Mouse (Mus musculus): ENCODE measurements around the gene Kiz. TPM values are rescaled to one million over a fixed set of nuclear protein-coding genes. Genes with fewer than 3 reads are reported as not detected.

Kiz gene
- polyA plus RNA-seq, 1 experiment, result 23.5 TPM

- no peak overlapping the region for H3K27ac ChIP-seq (ENCODE audit: insufficient read depth, low read length)
- TF ChIP-seq CTCF (IDR thresholded peaks at IDR 0.05; ENCODE audit: borderline replicate concordance, insufficient read depth, low read length) (no peak), POLR2A (IDR thresholded peaks at IDR 0.05; ENCODE audit: low read depth, low read length) (no peak)
- no peak overlapping the region for H3K4me3 ChIP-seq (ENCODE audit: insufficient read depth, low read length)
- H3K4me1 ChIP-seq (ENCODE audit: control insufficient read depth, insufficient read depth, low read length), result no peaks in the 10 kb centered on the region
Observed at GRCm38 (mm10) chr2:146856853-146857252, 1.2 kb downstream of the Kiz start.

- no peak overlapping the region for H3K27ac ChIP-seq (ENCODE audit: insufficient read depth, low read length)
- TF ChIP-seq CTCF (IDR thresholded peaks at IDR 0.05; ENCODE audit: borderline replicate concordance, insufficient read depth, low read length), result no peak
- no peak overlapping the region for H3K4me3 ChIP-seq (ENCODE audit: insufficient read depth, low read length)
- no peaks in the 10 kb centered on the region for H3K4me1 ChIP-seq (ENCODE audit: control insufficient read depth, insufficient read depth, low read length)
Observed at GRCm38 (mm10) chr2:146865781-146866180, 10.1 kb downstream of the Kiz start.

- Histone ChIP-seq H3K4me3 (ENCODE audit: insufficient read depth, low read length) (no peak overlapping the region), H3K4me1 (ENCODE audit: control insufficient read depth, insufficient read depth, low read length) (peaks cover 4% of the 10 kb centered on the region; the same call in 1 of the 2 replicates), H3K27ac (ENCODE audit: insufficient read depth, low read length) (no peak overlapping the region)
- TF ChIP-seq CTCF (IDR thresholded peaks at IDR 0.05; ENCODE audit: borderline replicate concordance, insufficient read depth, low read length), result no peak
- TF ChIP-seq POLR2A (IDR thresholded peaks at IDR 0.05; ENCODE audit: low read depth, low read length), result no peak
Observed at GRCm38 (mm10) chr2:146871300-146872269, 15.9 kb downstream of the Kiz start.

GRCm38 (mm10) chr2:146872697-146873096, 17.0 kb downstream of the Kiz start:
- Histone ChIP-seq H3K4me3 (ENCODE audit: insufficient read depth, low read length) (no peak overlapping the region), H3K4me1 (ENCODE audit: control insufficient read depth, insufficient read depth, low read length) (peaks cover 4% of the 10 kb centered on the region; the same call in 1 of the 2 replicates), H3K27ac (ENCODE audit: insufficient read depth, low read length) (no peak overlapping the region)
- no peak for TF ChIP-seq POLR2A (IDR thresholded peaks at IDR 0.05; ENCODE audit: low read depth, low read length)
- no peak for TF ChIP-seq CTCF (IDR thresholded peaks at IDR 0.05; ENCODE audit: borderline replicate concordance, insufficient read depth, low read length)

GRCm38 (mm10) chr2:146873881-146874441, 18.3 kb downstream of the Kiz start:
- Histone ChIP-seq H3K4me1 (ENCODE audit: control insufficient read depth, insufficient read depth, low read length) (peaks cover 4% of the 10 kb centered on the region; the same call in 1 of the 2 replicates), H3K27ac (ENCODE audit: insufficient read depth, low read length) (no peak overlapping the region), H3K4me3 (ENCODE audit: insufficient read depth, low read length) (no peak overlapping the region)
- no peak for TF ChIP-seq CTCF (IDR thresholded peaks at IDR 0.05; ENCODE audit: borderline replicate concordance, insufficient read depth, low read length)
- TF ChIP-seq POLR2A (IDR thresholded peaks at IDR 0.05; ENCODE audit: low read depth, low read length), result no peak

GRCm38 (mm10) chr2:146877423-146878098, 21.9 kb downstream of the Kiz start:
- Histone ChIP-seq H3K4me1 (ENCODE audit: control insufficient read depth, insufficient read depth, low read length) (peaks cover 3% of the 10 kb centered on the region; the same call in 1 of the 2 replicates), H3K27ac (ENCODE audit: insufficient read depth, low read length) (no peak overlapping the region), H3K4me3 (ENCODE audit: insufficient read depth, low read length) (no peak overlapping the region)
- TF ChIP-seq POLR2A (IDR thresholded peaks at IDR 0.05; ENCODE audit: low read depth, low read length) (no peak), CTCF (IDR thresholded peaks at IDR 0.05; ENCODE audit: borderline replicate concordance, insufficient read depth, low read length) (no peak)

GRCm38 (mm10) chr2:146881623-146882022, 26.0 kb downstream of the Kiz start:
- TF ChIP-seq CTCF (IDR thresholded peaks at IDR 0.05; ENCODE audit: borderline replicate concordance, insufficient read depth, low read length) (no peak), POLR2A (IDR thresholded peaks at IDR 0.05; ENCODE audit: low read depth, low read length) (no peak)
- H3K27ac ChIP-seq (ENCODE audit: insufficient read depth, low read length), result no peak overlapping the region
- H3K4me1 ChIP-seq (ENCODE audit: control insufficient read depth, insufficient read depth, low read length), result no peaks in the 10 kb centered on the region
- H3K4me3 ChIP-seq (ENCODE audit: insufficient read depth, low read length), result no peak overlapping the region

- H3K4me3 ChIP-seq (ENCODE audit: insufficient read depth, low read length), result no peak overlapping the region
- no peaks in the 10 kb centered on the region for H3K4me1 ChIP-seq (ENCODE audit: control insufficient read depth, insufficient read depth, low read length)
- no peak for TF ChIP-seq POLR2A (IDR thresholded peaks at IDR 0.05; ENCODE audit: low read depth, low read length)
- no peak for TF ChIP-seq CTCF (IDR thresholded peaks at IDR 0.05; ENCODE audit: borderline replicate concordance, insufficient read depth, low read length)
- no peak overlapping the region for H3K27ac ChIP-seq (ENCODE audit: insufficient read depth, low read length)
Observed at GRCm38 (mm10) chr2:146884291-146884855, 28.7 kb downstream of the Kiz start.

- TF ChIP-seq POLR2A (IDR thresholded peaks at IDR 0.05; ENCODE audit: low read depth, low read length) (no peak), CTCF (IDR thresholded peaks at IDR 0.05; ENCODE audit: borderline replicate concordance, insufficient read depth, low read length) (no peak)
- Histone ChIP-seq H3K27ac (ENCODE audit: insufficient read depth, low read length) (no peak overlapping the region), H3K4me3 (ENCODE audit: insufficient read depth, low read length) (no peak overlapping the region), H3K4me1 (ENCODE audit: control insufficient read depth, insufficient read depth, low read length) (no peaks in the 10 kb centered on the region)
Observed at GRCm38 (mm10) chr2:146888786-146889414, 33.2 kb downstream of the Kiz start.

Data from embryonic fibroblast, embryonic 13.5 days (primary cell).